Mouse (Mus musculus) stomach, embryonic 14.5 days (tissue): ENCODE measurements around the gene Lcmt1. TPM values are rescaled to one million over a fixed set of nuclear protein-coding genes. Genes with fewer than 3 reads are reported as not detected.

Experiments used
- ATAC-seq: fragments of 200-750 bp; cut with Nextera tagmentation; 2 replicates; pipeline ENCODE4 v1.8.0; 2017; ENCODE audit warnings: low read depth, moderate TSS enrichment; ENCODE audit not compliant: insufficient number of reproducible peaks, insufficient read depth, low FRiP score
- H3K27ac ChIP-seq: fragments of 300-500 bp; sonication (generic); 2 replicates; pipeline ENCODE4 v1.5.1; 2014; ENCODE audit warnings: mild to moderate bottlenecking, low read length, moderate library complexity, mixed read lengths
- H3K27me3 ChIP-seq: fragments of 300-500 bp; sonication (generic); 2 replicates; pipeline ENCODE4 v1.6.1; 2014; ENCODE audit warnings: low read length, control low read depth, mixed read lengths; ENCODE audit not compliant: control insufficient read depth, insufficient read depth
- H3K36me3 ChIP-seq: fragments of 300-500 bp; sonication (generic); 2 replicates; pipeline ENCODE4 v1.6.1; 2014; ENCODE audit warnings: mild to moderate bottlenecking, control low read depth, low read length, moderate library complexity, mixed read lengths; ENCODE audit not compliant: control insufficient read depth, insufficient read depth
- H3K4me1 ChIP-seq: fragments of 300-500 bp; sonication (generic); 2 replicates; pipeline ENCODE4 v1.6.1; 2014; ENCODE audit warnings: low read length, control low read depth, mixed read lengths; ENCODE audit not compliant: control insufficient read depth, insufficient read depth
- H3K4me2 ChIP-seq: fragments of 300-500 bp; sonication (generic); replicated peaks from 2 replicates; pipeline ENCODE4 v1.6.1; 2014; ENCODE audit warnings: low read depth, low read length, control low read depth
- H3K4me3 ChIP-seq: fragments of 300-500 bp; sonication (generic); 2 replicates; pipeline ENCODE4 v1.5.1; 2014; ENCODE audit warnings: low read depth, low read length, control low read depth
- H3K9ac ChIP-seq: fragments of 300-500 bp; sonication (generic); replicated peaks from 2 replicates; pipeline ENCODE4 v1.6.1; 2014; ENCODE audit warnings: low read depth, mild to moderate bottlenecking, control low read depth, low read length, moderate library complexity, mixed read lengths
- H3K9me3 ChIP-seq: fragments of 300-500 bp; sonication (generic); 2 replicates; pipeline ENCODE4 v1.6.1; 2016; ENCODE audit warnings: low read depth, low read length, control low read depth; ENCODE audit not compliant: control insufficient read depth
- WGBS: fragments of 180-500 bp; shearing (Covaris S2); extraction: QIAGEN DNeasy Blood & Tissue Kit; methylation state at CpG from one replicate; pipeline ENCODE4 v1.1.7; 2014; 5-methylcytosine and 5-hydroxymethylcytosine counted together
- polyA plus RNA-seq: library from polyadenylated mRNA; unstranded; fragments of >200 nt; fragmentation: Nextera tagmentation; extraction: Ambion mirVana; gene quantifications from 2 replicates; pipeline ENCODE4 v1.2.1, GENCODE M21; 2014

Gene Lcmt1
- polyA plus RNA-seq, 1 experiment from 2014 or later = 49.8 TPM

GRCm38 (mm10) chr7:123431206-123431605 lies 61.6 kb downstream of the Lcmt1 start:
- peaks cover 7% of the 10 kb centered on the region; the same call in 1 of the 2 replicates for H3K36me3 ChIP-seq
- no peak overlapping the region for H3K9ac ChIP-seq
- no peak for ATAC-seq
- no peaks in the 10 kb centered on the region for H3K4me1 ChIP-seq
- no peak overlapping the region for H3K27ac ChIP-seq
- H3K9me3 ChIP-seq = no peaks in the 10 kb centered on the region
- WGBS = 72% methylated on average over 4 of the region's 4 CpGs
- no peak overlapping the region for H3K4me2 ChIP-seq
- H3K27me3 ChIP-seq = no peaks in the 10 kb centered on the region
- H3K4me3 ChIP-seq = no peak overlapping the region

- Histone ChIP-seq H3K36me3 (no peaks in the 10 kb centered on the region), H3K9me3 (no peaks in the 10 kb centered on the region), H3K27me3 (no peaks in the 10 kb centered on the region), H3K4me3 (no peak overlapping the region), H3K9ac (no peak overlapping the region), H3K27ac (no peak overlapping the region), H3K4me2 (no peak overlapping the region), H3K4me1 (no peaks in the 10 kb centered on the region)
- no peak for ATAC-seq
- WGBS = 63% methylated on average over 1 of the region's 1 CpGs
Observed at GRCm38 (mm10) chr7:123442079-123442478, 72.5 kb downstream of the Lcmt1 start.

- Histone ChIP-seq H3K4me1 (no peaks in the 10 kb centered on the region), H3K4me2 (no peak overlapping the region), H3K9ac (no peak overlapping the region), H3K4me3 (no peak overlapping the region), H3K27ac (no peak overlapping the region), H3K9me3 (no peaks in the 10 kb centered on the region), H3K36me3 (no peaks in the 10 kb centered on the region), H3K27me3 (no peaks in the 10 kb centered on the region)
- 91% methylated on average over 2 of the region's 2 CpGs for WGBS
- ATAC-seq = no peak
Observed at GRCm38 (mm10) chr7:123448794-123449193, 79.2 kb downstream of the Lcmt1 start.

- Histone ChIP-seq H3K9ac (no peak overlapping the region), H3K36me3 (no peaks in the 10 kb centered on the region), H3K4me3 (no peak overlapping the region), H3K4me2 (no peak overlapping the region), H3K27ac (no peak overlapping the region), H3K27me3 (no peaks in the 10 kb centered on the region), H3K9me3 (no peaks in the 10 kb centered on the region), H3K4me1 (no peaks in the 10 kb centered on the region)
- ATAC-seq = no peak
- 63% methylated on average over 10 of the region's 10 CpGs for WGBS
Observed at GRCm38 (mm10) chr7:123449676-123450075, 80.1 kb downstream of the Lcmt1 start.

- no peaks in the 10 kb centered on the region for H3K27me3 ChIP-seq
- ATAC-seq = no peak
- WGBS = 89% methylated on average over 2 of the region's 2 CpGs
- no peak overlapping the region for H3K27ac ChIP-seq
- no peaks in the 10 kb centered on the region for H3K36me3 ChIP-seq
- H3K9me3 ChIP-seq = no peaks in the 10 kb centered on the region
- no peak overlapping the region for H3K4me3 ChIP-seq
- H3K4me2 ChIP-seq = no peak overlapping the region
- H3K9ac ChIP-seq = no peak overlapping the region
- H3K4me1 ChIP-seq = no peaks in the 10 kb centered on the region
Observed at GRCm38 (mm10) chr7:123450515-123450914, 80.9 kb downstream of the Lcmt1 start.

GRCm38 (mm10) chr7:123452551-123452950 lies 83.0 kb downstream of the Lcmt1 start:
- WGBS = 39% methylated on average over 6 of the region's 6 CpGs
- Histone ChIP-seq H3K36me3 (no peaks in the 10 kb centered on the region), H3K9me3 (no peaks in the 10 kb centered on the region), H3K9ac (no peak overlapping the region), H3K4me2 (no peak overlapping the region), H3K27me3 (no peaks in the 10 kb centered on the region), H3K4me1 (no peaks in the 10 kb centered on the region), H3K27ac (no peak overlapping the region), H3K4me3 (no peak overlapping the region)
- ATAC-seq = no peak

- no peak for ATAC-seq
- WGBS = 76% methylated on average over 8 of the region's 8 CpGs
- H3K4me1 ChIP-seq = no peaks in the 10 kb centered on the region
- H3K9me3 ChIP-seq = no peaks in the 10 kb centered on the region
- H3K4me2 ChIP-seq = no peak overlapping the region
- no peaks in the 10 kb centered on the region for H3K27me3 ChIP-seq
- H3K36me3 ChIP-seq = no peaks in the 10 kb centered on the region
- H3K4me3 ChIP-seq = no peak overlapping the region
- no peak overlapping the region for H3K27ac ChIP-seq
- no peak overlapping the region for H3K9ac ChIP-seq
Observed at GRCm38 (mm10) chr7:123453066-123453465, 83.5 kb downstream of the Lcmt1 start.

GRCm38 (mm10) chr7:123455088-123455487 lies 85.5 kb downstream of the Lcmt1 start:
- Histone ChIP-seq H3K9me3 (no peaks in the 10 kb centered on the region), H3K4me2 (no peak overlapping the region), H3K36me3 (no peaks in the 10 kb centered on the region), H3K27ac (no peak overlapping the region), H3K9ac (no peak overlapping the region), H3K4me3 (no peak overlapping the region), H3K27me3 (no peaks in the 10 kb centered on the region), H3K4me1 (no peaks in the 10 kb centered on the region)
- 93% methylated on average over 3 of the region's 3 CpGs for WGBS
- no peak for ATAC-seq

- Histone ChIP-seq H3K36me3 (no peaks in the 10 kb centered on the region), H3K4me3 (no peak overlapping the region), H3K9me3 (no peaks in the 10 kb centered on the region), H3K4me2 (no peak overlapping the region), H3K27me3 (no peaks in the 10 kb centered on the region), H3K27ac (no peak overlapping the region), H3K4me1 (no peaks in the 10 kb centered on the region), H3K9ac (no peak overlapping the region)
- no peak for ATAC-seq
- WGBS = 87% methylated on average over 4 of the region's 4 CpGs
Observed at GRCm38 (mm10) chr7:123458309-123458708, 88.7 kb downstream of the Lcmt1 start.
